Comparison of ENCODE assay signal across 8 mouse cellular contexts in the genomic region with DNA sequence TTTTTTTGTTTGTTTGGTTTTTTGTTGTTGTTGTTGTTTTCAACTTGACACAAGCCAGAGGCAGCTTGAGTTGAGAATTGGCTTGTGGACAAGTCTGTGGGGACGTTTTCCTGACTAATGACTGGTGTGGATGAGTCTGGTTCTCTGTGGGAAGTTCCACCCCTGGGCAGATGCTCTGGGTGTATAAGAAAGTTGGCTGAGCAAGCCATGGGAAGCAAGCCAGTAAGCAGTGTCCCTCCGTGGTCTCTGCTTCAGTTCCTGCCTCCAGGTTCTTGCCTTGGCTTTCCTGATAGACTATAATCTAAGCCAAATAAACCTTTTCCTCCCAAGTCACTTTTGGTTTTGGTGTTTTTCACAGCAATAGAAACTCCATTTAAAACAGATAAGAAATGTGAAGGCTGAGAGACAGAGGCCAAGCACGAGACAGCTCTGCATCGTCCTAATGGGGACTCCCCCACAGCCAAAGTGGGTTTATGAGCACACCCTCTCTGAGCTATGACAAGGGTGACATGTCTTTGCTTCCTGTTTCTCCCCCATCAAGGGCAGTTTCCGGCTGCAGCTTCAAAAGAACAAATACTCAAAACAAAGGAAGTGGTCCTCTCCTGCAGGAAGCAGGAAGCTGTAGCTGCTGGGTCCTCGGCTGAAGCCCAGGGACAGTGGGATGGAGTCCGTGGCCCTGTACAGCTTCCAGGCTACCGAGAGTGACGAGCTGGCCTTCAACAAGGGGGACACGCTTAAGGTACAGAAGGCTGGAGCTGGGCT. TPM values are rescaled to one million over a fixed set of nuclear protein-coding genes. Genes with fewer than 3 reads are reported as not detected.
DNase-seq lines count a peak whose midpoint lies in the region; ATAC-seq lines count a peak whose summit lies in the region.

A gene (plus strand): TSS at position 580 of the 762 bp plus-strand sequence.

- peak within 1 kb of the TSS; percentile 23 for H3K4me2 ChIP-seq in liver, embryonic 12.5 days

- WGBS in liver, embryonic 12.5 days (ENCODE audit: insufficient replicate concordance): 21% methylated on average over 10 of the region's 10 CpGs

- no peaks in the 10 kb centered on the region for H3K36me3 ChIP-seq in liver, embryonic 12.5 days

- DNase-seq in CD4-positive helper T cell, adult 2 months (ENCODE audit: low read depth, low spot score): peak; percentile 92
- peak; percentile 29 to 36 for DNase-seq in adrenal gland, postnatal 36 days
- DNase-seq in heart, postnatal 4 days: peak; percentile 31
- peak; percentile 43 for DNase-seq in skeletal muscle tissue, adult 2 months (ENCODE audit: low read depth, low spot score)
- no peak for DNase-seq in layer of hippocampus, postnatal 14 days (ENCODE audit: low spot score in 2 of 2)
- DNase-seq in frontal cortex, postnatal 36 days (ENCODE audit: low spot score in 2 of 2): no peak
- DNase-seq in cerebellum, adult 8-10 months: no peak

- no peak within 1 kb of the TSS for H3K9ac ChIP-seq in liver, embryonic 12.5 days

- no peak for ATAC-seq in liver, embryonic 12.5 days

- H3K27ac ChIP-seq in liver, embryonic 12.5 days: no peak within 1 kb of the TSS

- H3K27me3 ChIP-seq in liver, embryonic 12.5 days (replicated peaks): peaks cover 6% of the 10 kb centered on the region; the same call in 1 of the 2 replicates

- H3K9me3 ChIP-seq in liver, embryonic 12.5 days (replicated peaks): no peaks in the 10 kb centered on the region

- H3K4me3 ChIP-seq in liver, embryonic 12.5 days: peak within 1 kb of the TSS; percentile 33

- no peaks in the 10 kb centered on the region for H3K4me1 ChIP-seq in liver, embryonic 12.5 days

RNA-seq across cellular contexts. Expression of the gene that starts here (rescaled TPM):
- total RNA-seq in adrenal gland, postnatal 36 days (2021): 1 to 10 TPM; 7.9 to 8.9 TPM
- total RNA-seq in heart, postnatal 4 days (2021): 10 to 100 TPM in 1 of 2 experiments, 1 to 10 TPM in 1; 8.8 to 10.4 TPM
- polyA plus RNA-seq in liver, embryonic 12.5 days (2016; fragmentation: Nextera tagmentation; extraction: Ambion mirVana): 6.4 and 8.8 TPM in 2 replicates
- 1 to 10 TPM; 7.0 to 9.0 TPM for total RNA-seq in layer of hippocampus, postnatal 14 days (2021)

Comparison
In these comparisons a context has a peak if more than half of its experiments do, and no peak if none do; other contexts are left out.
1. DNase-seq: peak in CD4-positive helper T cell, adult 2 months (single experiment), adrenal gland, postnatal 36 days (2 of 2), heart, postnatal 4 days (single experiment) and skeletal muscle tissue, adult 2 months (single experiment); none in layer of hippocampus, postnatal 14 days (0 of 2), frontal cortex, postnatal 36 days (0 of 2) and cerebellum, adult 8-10 months (single experiment).